Mouse (Mus musculus) left cerebral cortex, postnatal 14 days (tissue): ENCODE measurements at regions not wholly inside any gene's neighbourhood (a gene's known extent, or its start where the extent isn't known, plus 50 kb on each side); places are given as distances from the start of the nearest gene placed in this dataset.

Experiments
- DNase-seq, 2 experiments: peaks; one replicate each; pipeline ENCODE4 v3.0.0; 2021 to 2022; ENCODE audit warnings: low spot score in 2 of 2, mixed read lengths in 1 of 2
- intact Hi-C: fragments of 180-260 bp; cut with DNase I; formaldehyde crosslinking; loops from one replicate; pipeline ENCODE4 v1.15.1; 2025

DNA sequence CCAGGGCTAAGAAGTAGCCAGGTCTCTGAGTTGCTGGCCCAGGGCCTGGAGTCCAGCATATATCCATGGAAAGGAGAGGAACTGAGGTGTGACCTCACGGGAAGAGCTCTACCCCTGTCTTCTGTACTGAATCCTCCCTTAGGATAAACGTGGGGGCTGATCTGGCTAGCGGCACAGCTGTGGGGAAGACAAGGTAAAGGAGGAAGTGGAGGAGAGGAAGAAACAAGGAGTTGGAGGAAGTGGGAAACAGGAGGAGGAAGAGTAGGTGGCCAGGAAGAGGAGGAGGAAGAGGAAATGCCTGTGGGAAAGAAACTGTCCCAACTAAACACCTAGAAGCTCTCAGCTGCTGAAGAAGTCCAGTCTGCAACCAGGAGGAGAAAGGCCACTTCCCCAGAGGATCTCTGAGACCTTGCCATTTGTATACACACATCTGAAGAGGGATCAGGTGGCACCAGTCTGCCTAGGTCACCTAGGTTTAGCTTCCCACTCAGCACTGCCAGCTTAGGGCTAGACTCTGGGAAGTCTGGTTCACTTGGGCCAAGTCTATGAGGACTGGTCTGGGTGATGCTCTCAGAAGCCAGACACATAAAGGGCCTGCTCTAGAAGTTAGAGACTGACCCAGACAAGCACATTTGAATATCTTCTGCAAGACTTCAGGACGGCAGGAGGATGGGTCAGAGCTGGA lies 100.6 kb upstream of the Jun start:
- DNase-seq, result no peak
- intact Hi-C loops, result no loop called here

DNA sequence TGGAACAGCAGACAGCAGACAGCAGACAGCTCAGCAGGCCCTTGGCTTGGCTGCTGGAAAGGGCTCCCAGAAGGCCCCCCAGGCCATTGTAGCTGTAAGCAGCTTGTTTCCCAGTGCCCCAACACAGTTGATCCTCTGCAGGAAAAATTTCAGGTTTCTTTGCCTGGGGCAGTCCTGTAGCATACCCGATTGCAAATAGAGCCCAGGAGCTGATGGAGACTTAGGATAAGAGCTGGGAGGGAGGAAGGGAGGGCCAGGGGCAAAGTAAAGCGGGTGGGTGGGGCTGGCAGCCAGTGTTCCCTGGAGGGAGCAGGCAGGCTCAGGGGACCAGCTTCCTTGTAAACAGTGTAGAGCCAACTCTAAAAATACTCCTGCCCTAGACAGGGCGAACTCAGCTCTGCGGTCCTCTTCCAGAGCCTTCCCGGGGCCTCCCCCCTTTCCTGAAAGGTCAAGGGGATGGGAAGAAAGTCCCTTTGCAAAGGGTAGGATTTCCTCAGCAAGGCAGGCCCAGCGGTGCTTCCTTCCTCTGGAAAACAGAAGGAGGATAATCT lies 101.8 kb upstream of the Jun start:
- no peak for DNase-seq
- intact Hi-C loops, result no loop called here

DNA sequence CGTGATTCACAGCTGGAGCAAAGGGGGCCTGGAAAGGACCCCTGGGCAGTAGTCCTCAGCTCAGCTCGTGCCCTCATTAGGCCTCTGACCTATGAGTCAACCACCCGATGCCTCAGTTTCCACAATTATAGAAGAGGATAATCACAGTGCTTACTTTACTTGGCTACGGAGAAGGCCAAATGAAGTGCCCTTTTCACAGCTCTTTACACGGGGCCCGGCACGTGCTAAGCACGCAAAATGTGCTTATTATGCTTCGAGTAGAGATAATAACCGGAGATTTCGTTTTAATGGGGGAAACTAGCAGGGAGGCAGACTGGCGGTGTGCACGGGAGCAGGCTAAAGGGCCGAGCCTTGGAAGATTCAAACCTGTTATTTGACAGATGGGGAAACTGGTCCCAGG lies 102.4 kb upstream of the Jun start:
- intact Hi-C loops, result no loop called here
- no peak for DNase-seq

DNA sequence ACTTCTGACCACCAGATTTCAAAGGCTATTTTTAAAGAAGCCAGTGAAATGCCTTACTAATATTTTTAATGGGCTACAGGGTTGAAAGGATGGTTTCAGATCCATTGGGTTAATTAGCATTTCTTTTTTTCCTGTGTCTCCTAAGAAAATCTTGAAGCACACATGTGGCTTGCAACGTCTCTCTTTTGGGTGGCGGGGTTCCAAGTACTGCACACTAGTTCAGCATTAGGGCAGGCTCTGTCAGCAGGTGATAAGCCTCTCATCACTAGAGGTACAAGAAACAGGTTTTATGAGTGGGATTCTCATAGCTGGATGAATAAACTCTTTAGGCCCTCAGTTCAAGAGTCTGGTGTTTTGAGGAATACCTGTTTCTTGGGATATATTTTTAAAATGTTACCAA lies 103.2 kb upstream of the Jun start:
- intact Hi-C loops, result no loop called here
- DNase-seq, result no peak

GRCm38 (mm10) chr4:95155796-95156195 lies 103.8 kb upstream of the Jun start:
- intact Hi-C loops, result no loop called here

DNA sequence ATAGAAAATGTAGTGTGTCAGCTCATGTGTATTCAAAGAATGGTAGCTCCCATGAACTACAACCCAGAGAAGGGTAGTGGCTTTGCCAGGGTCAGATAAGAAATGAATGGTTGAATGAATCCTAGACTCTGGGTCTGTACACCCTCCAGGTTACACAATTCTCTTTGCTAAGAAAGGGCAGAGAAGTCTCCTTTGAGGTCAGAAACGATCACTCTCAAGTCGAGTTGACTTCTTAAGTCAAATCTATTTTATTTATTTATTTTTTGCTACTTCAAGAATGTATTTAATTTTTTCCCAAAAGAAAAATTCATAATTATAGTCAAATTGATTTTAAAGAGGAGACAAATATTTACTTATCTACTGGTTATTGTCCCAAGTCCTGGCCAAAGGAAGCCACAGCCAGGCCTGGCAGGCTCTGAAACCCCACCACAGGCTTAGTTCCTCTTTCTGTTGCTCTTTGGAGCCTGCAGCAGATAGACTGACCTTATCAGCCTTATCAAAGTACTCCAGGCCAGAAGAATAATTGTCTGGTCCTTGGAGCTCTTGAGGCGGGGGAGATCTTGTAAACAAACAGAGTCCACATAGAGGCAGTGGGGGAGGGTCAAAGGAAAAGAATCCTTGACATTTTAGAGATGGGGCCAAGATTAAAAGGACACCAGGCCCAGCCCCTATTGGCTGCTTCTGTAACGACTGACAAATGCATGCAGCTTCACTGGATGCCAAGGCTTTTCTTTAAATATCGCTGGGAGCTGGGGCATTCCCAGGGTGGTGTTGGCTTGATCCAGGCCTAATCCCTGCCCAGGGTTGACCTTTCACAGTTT lies 104.6 kb upstream of the Jun start:
- intact Hi-C loops, result no loop called here
- DNase-seq, result no peak

More at GRCm38 (mm10) chr4:95155796-95156195, 103.8 kb upstream of the Jun start:
- no peak for DNase-seq

DNA sequence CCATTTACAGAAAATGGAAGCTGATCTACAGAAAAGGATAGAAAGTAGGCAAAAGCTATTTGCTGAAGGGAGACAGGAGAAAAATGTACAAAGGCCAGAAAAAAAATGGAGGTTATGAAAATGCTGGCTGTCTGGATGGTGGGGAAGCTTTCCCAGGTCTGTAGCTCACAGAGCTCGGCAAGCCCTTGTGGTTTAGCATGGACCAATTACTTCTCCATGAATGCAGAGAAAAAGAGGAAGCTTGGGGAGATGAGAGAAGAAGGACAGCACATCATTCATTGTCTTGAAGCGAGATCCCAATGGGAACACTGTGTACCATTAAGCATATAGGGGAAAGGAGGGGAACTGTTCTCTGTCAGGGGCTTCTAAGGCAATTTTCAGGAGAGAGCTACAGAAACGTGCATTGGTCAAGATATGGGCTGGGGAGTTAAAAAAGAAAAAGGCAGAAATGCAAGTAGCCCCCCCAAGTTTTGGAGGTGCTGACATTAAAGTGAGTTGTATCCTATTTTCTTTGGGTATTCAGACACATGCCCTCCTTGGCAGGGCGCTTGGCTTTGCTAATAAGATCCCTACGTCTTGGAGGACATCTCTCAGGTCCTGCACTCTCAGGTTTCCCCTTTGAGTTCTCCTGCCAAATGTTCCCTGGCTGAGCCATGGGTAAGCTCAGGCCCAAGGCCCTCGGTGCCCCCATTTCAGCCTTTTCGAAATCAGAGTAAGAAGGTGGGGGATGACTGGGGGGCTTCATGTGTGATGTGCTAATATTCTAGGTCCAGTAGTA lies 105.8 kb upstream of the Jun start:
- no peak for DNase-seq

DNA sequence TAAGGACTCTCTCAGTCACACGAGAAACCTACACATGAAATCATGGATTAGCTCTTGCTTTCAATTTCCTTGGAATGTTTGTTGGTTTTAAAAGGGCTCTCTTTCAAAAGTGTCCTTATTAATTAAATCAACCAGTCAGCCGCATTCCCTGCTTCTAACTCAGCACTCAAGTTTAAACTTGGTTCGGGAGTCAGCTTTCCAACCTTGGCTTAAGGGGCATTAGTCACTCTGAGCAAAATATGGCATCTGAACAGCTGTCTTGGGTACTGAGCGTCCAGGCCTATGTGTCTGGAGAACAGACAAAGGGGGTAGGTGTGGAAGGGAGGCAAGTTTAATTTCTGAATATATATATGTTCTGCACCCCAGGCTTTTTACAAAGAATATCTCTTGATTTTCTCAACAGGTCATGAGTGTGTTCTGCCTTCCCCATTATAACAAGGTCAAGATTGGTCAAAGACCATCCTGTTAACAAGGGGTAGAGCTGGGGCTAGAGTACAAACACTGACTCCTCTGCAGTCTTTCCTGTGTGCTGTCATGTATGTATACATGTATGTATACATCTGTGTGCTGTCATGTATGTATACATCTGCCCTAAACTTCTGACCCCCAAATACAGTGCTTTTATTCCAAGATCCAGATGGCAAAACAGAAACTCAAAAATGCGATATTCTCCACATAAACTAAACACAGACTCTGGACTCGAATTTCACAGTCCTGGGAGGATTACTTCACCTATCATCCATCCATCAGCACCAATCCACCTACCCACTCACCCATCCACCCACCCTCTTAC lies 106.8 kb upstream of the Jun start:
- DNase-seq, result no peak
- intact Hi-C loops, result no loop called here

More for the DNA sequence above, 105.8 kb upstream of the Jun start:
- intact Hi-C loops, result no loop called here

- peak in 1 of 2 experiments; percentile 40 for DNase-seq
- intact Hi-C loops, result loop anchor here (2.0 to 10.0 kb wide), 2 partner anchors 107 to 715 kb away; partner anchors contain the start of gene Jun
Observed at GRCm38 (mm10) chr4:95159821-95160220, 107.8 kb upstream of the Jun start.

GRCm38 (mm10) chr4:95160465-95160864 lies 108.4 kb upstream of the Jun start:
- intact Hi-C loops, result loop anchor here (2.0 to 10.0 kb wide), 2 partner anchors 108 to 714 kb away; partner anchors contain the start of gene Jun
- DNase-seq, result no peak

- peak; percentile 83 to 85 for DNase-seq
- intact Hi-C loops, result loop anchor here (2.0 to 10.0 kb wide), 2 partner anchors 108 to 714 kb away; partner anchors contain the start of gene Jun
Observed at GRCm38 (mm10) chr4:95160912-95161669, 109.1 kb upstream of the Jun start.

GRCm38 (mm10) chr4:95161670-95162020 lies 109.6 kb upstream of the Jun start:
- DNase-seq, result no peak
- intact Hi-C loops, result loop anchor here (2.0 to 10.0 kb wide), 2 partner anchors 109 to 713 kb away; partner anchors contain the start of gene Jun

DNA sequence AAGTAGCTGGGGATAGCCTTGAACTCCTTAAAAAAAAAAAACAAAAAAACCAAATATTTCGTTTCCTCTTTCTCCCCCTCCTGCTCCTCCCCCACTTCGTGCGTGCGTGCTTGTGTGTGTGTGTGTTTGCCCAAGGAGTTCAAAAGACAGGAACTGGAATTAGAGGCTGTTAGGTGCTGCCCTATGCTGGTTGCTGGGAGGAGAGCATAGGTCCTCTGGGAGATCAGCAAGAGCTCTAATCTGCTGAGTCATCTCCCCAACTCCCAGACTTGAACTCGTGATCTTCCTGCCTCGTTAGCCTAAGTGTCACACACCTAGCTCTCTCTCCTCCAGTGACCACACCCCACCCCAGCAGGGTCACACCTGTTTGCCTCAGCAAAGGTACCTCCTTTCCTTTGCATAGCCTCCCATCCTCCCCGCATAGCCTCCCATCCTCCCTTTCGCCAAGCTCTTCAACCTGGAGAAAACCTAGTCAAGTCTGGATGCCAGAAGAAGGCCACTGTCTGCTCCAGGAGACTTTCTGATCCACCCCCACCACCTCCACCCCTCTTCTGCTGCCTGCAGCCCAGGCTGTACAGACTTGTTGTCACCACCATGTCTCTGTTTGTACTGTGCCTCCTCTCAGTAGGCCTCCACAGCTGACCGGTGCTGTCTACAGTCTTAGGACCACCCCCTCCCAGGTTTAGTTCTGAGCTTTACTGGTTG lies 110.5 kb upstream of the Jun start:
- intact Hi-C loops, result loop anchor here (10.0 kb wide), 1 partner anchor 712 kb away; no protein-coding TSS in a partner anchor
- DNase-seq, result no peak

DNA sequence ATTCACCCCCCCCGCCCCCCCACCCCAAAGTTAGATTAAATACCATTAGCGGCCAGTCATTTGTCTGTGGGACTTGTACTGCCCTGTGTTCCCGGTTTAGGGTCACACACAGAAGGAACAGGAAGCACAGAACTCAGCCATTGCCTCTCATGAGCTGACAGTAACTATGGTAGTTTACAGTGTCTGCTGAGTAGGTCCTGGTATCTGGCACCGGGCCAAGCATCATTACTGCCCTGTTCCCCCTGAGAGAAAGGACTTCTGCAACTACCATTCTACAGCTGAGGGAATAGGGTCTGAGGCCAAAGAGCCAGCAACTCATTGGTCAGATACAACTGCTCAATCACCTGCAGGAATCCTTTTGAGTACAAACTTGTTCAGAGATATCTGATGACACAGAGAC lies 111.4 kb upstream of the Jun start:
- peak in 1 of 2 experiments; percentile 44 for DNase-seq
- intact Hi-C loops, result loop anchor here (10.0 kb wide), 1 partner anchor 711 kb away; no protein-coding TSS in a partner anchor

GRCm38 (mm10) chr4:95166503-95166902 lies 114.5 kb upstream of the Jun start:
- intact Hi-C loops, result loop anchor here (10.0 kb wide), 1 partner anchor 708 kb away; no protein-coding TSS in a partner anchor
- no peak for DNase-seq

- no peak for DNase-seq
- intact Hi-C loops, result loop anchor here (10.0 kb wide), 1 partner anchor 708 kb away; no protein-coding TSS in a partner anchor
Observed at GRCm38 (mm10) chr4:95167216-95167615, 115.2 kb upstream of the Jun start.

DNA sequence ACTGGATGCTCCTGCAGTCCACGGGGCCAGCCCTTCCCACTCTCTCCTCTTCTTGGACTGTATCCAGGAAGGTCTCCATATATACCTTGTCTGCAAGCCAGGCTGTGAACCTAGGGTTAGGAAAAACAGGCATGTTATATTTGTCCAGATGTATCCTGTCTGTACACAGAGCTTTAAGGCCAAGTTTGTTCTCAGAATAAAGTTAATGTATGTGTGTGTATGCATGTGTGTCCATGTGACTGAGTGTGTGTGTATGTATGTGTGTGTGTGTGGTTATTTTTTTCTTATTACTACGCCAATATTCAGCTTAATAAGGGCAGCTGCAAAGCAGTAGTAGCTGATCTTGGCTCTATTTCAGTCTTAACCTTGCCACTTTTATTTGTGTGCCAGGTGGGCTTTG lies 117.7 kb upstream of the Jun start:
- intact Hi-C loops, result loop anchor here (10.0 kb wide), 1 partner anchor 705 kb away; no protein-coding TSS in a partner anchor
- DNase-seq, result no peak
